Mouse (Mus musculus): ENCODE results near the gene Fmnl2. TPM values are rescaled to one million over a fixed set of nuclear protein-coding genes. Genes with fewer than 3 reads are reported as not detected.
A peak's percentile ranks its signal among the peaks of the same experiment; 100 is the strongest.

Fmnl2 gene
- polyA plus RNA-seq, 1 experiment from 2014 or later: 3.0 TPM

- Histone ChIP-seq H3K27ac (replicated peaks) (0 out of 2 replicates have a peak overlapping the region, but pooled peaks have one; percentile 63), H3K4me1 (replicated peaks; ENCODE audit: control insufficient read depth, insufficient read depth) (peaks cover 2% of the 10 kb centered on the region; the same call in 1 of the 2 replicates), H3K27me3 (ENCODE audit: control insufficient read depth, insufficient read depth, low read length) (no peaks in the 10 kb centered on the region), H3K4me2 (replicated peaks; ENCODE audit: low read depth) (no peak overlapping the region), H3K4me3 (ENCODE audit: low read depth, low read length) (no peak overlapping the region), H3K9ac (ENCODE audit: low read length) (no peak overlapping the region), H3K9me3 (ENCODE audit: control insufficient read depth, low read length) (no peaks in the 10 kb centered on the region), H3K36me3 (ENCODE audit: control insufficient read depth, insufficient read depth, low read length) (no peaks in the 10 kb centered on the region)
- TF ChIP-seq CTCF (IDR thresholded peaks at IDR 0.05; ENCODE audit: low read depth) (no peak), EP300 (optimal IDR thresholded peaks at IDR 0.05) (no peak)
- WGBS: 63% methylated on average over 9 of the region's 9 CpGs
- peak; percentile 31 for DNase-seq (ENCODE audit: low spot score)
- ATAC-seq (ENCODE audit: low FRiP score, low TSS enrichment): peak; percentile 63; the same call in 1 of the 2 replicates
Observed at GRCm38 (mm10) chr2:52867781-52868180, 10.1 kb downstream of the Fmnl2 start.

- DNase-seq (ENCODE audit: low spot score): peak; percentile 57
- no peak for TF ChIP-seq EP300 (optimal IDR thresholded peaks at IDR 0.05)
- no peak for TF ChIP-seq CTCF (IDR thresholded peaks at IDR 0.05; ENCODE audit: low read depth)
- Histone ChIP-seq H3K9me3 (ENCODE audit: control insufficient read depth, low read length) (no peaks in the 10 kb centered on the region), H3K36me3 (ENCODE audit: control insufficient read depth, insufficient read depth, low read length) (no peaks in the 10 kb centered on the region), H3K27me3 (ENCODE audit: control insufficient read depth, insufficient read depth, low read length) (no peaks in the 10 kb centered on the region), H3K9ac (ENCODE audit: low read length) (no peak overlapping the region), H3K4me1 (replicated peaks; ENCODE audit: control insufficient read depth, insufficient read depth) (peaks cover 2% of the 10 kb centered on the region; the same call in 1 of the 2 replicates), H3K4me2 (replicated peaks; ENCODE audit: low read depth) (peak overlapping the region; percentile 25; the same call in 1 of the 2 replicates), H3K4me3 (ENCODE audit: low read depth, low read length) (no peak overlapping the region), H3K27ac (replicated peaks) (0 out of 2 replicates have a peak overlapping the region, but pooled peaks have one; percentile 63)
- 42% methylated on average over 5 of the region's 5 CpGs for WGBS
- peak; percentile 85 for ATAC-seq (ENCODE audit: low FRiP score, low TSS enrichment)
Observed at GRCm38 (mm10) chr2:52868181-52868580, 10.5 kb downstream of the Fmnl2 start.

GRCm38 (mm10) chr2:52872636-52873035, 15.0 kb downstream of the Fmnl2 start:
- Histone ChIP-seq H3K4me1 (replicated peaks; ENCODE audit: control insufficient read depth, insufficient read depth) (peaks cover 2% of the 10 kb centered on the region; the same call in 1 of the 2 replicates), H3K4me3 (ENCODE audit: low read depth, low read length) (no peak overlapping the region), H3K27ac (replicated peaks) (no peak overlapping the region; the same call in 1 of the 2 replicates), H3K9me3 (ENCODE audit: control insufficient read depth, low read length) (no peaks in the 10 kb centered on the region), H3K36me3 (ENCODE audit: control insufficient read depth, insufficient read depth, low read length) (no peaks in the 10 kb centered on the region), H3K4me2 (replicated peaks; ENCODE audit: low read depth) (0 out of 2 replicates have a peak overlapping the region, but pooled peaks have one; percentile 8), H3K27me3 (ENCODE audit: control insufficient read depth, insufficient read depth, low read length) (no peaks in the 10 kb centered on the region), H3K9ac (ENCODE audit: low read length) (no peak overlapping the region)
- peak; percentile 21 for DNase-seq (ENCODE audit: low spot score)
- WGBS: 28% methylated on average over 5 of the region's 5 CpGs
- peak; percentile 35; the same call in 1 of the 2 replicates for ATAC-seq (ENCODE audit: low FRiP score, low TSS enrichment)
- TF ChIP-seq EP300 (optimal IDR thresholded peaks at IDR 0.05) (no peak), CTCF (IDR thresholded peaks at IDR 0.05; ENCODE audit: low read depth) (no peak)

GRCm38 (mm10) chr2:52873276-52874063, 15.8 kb downstream of the Fmnl2 start:
- 31% methylated on average over 18 of the region's 18 CpGs for WGBS
- Histone ChIP-seq H3K9me3 (ENCODE audit: control insufficient read depth, low read length) (no peaks in the 10 kb centered on the region), H3K4me3 (ENCODE audit: low read depth, low read length) (no peak overlapping the region), H3K27me3 (ENCODE audit: control insufficient read depth, insufficient read depth, low read length) (no peaks in the 10 kb centered on the region), H3K4me2 (replicated peaks; ENCODE audit: low read depth) (0 out of 2 replicates have a peak overlapping the region, but pooled peaks have one; percentile 20), H3K9ac (ENCODE audit: low read length) (no peak overlapping the region), H3K4me1 (replicated peaks; ENCODE audit: control insufficient read depth, insufficient read depth) (peaks cover 2% of the 10 kb centered on the region; the same call in 1 of the 2 replicates), H3K27ac (replicated peaks) (0 out of 2 replicates have a peak overlapping the region, but pooled peaks have one; percentile 13), H3K36me3 (ENCODE audit: control insufficient read depth, insufficient read depth, low read length) (no peaks in the 10 kb centered on the region)
- TF ChIP-seq EP300 (optimal IDR thresholded peaks at IDR 0.05): no peak
- no peak for TF ChIP-seq CTCF (IDR thresholded peaks at IDR 0.05; ENCODE audit: low read depth)
- ATAC-seq (ENCODE audit: low FRiP score, low TSS enrichment): peak; percentile 48; the same call in 1 of the 2 replicates
- no peak for DNase-seq (ENCODE audit: low spot score)

GRCm38 (mm10) chr2:52874721-52875120, 17.1 kb downstream of the Fmnl2 start:
- H3K4me2 ChIP-seq (replicated peaks; ENCODE audit: low read depth): no peak overlapping the region
- no peak overlapping the region for H3K4me3 ChIP-seq (ENCODE audit: low read depth, low read length)
- H3K36me3 ChIP-seq (ENCODE audit: control insufficient read depth, insufficient read depth, low read length): no peaks in the 10 kb centered on the region
- ATAC-seq (ENCODE audit: low FRiP score, low TSS enrichment): no peak
- no peaks in the 10 kb centered on the region for H3K9me3 ChIP-seq (ENCODE audit: control insufficient read depth, low read length)
- DNase-seq (ENCODE audit: low spot score): no peak
- no peak overlapping the region for H3K27ac ChIP-seq (replicated peaks)
- H3K4me1 ChIP-seq (replicated peaks; ENCODE audit: control insufficient read depth, insufficient read depth): peaks cover 2% of the 10 kb centered on the region; the same call in 1 of the 2 replicates
- TF ChIP-seq CTCF (IDR thresholded peaks at IDR 0.05; ENCODE audit: low read depth) (no peak), EP300 (optimal IDR thresholded peaks at IDR 0.05) (no peak)
- H3K27me3 ChIP-seq (ENCODE audit: control insufficient read depth, insufficient read depth, low read length): no peaks in the 10 kb centered on the region
- no peak overlapping the region for H3K9ac ChIP-seq (ENCODE audit: low read length)

- no peak for ATAC-seq (ENCODE audit: low FRiP score, low TSS enrichment)
- H3K4me1 ChIP-seq (replicated peaks; ENCODE audit: control insufficient read depth, insufficient read depth): peaks cover 2% of the 10 kb centered on the region; the same call in 1 of the 2 replicates
- H3K36me3 ChIP-seq (ENCODE audit: control insufficient read depth, insufficient read depth, low read length): no peaks in the 10 kb centered on the region
- WGBS: 68% methylated on average over 9 of the region's 9 CpGs
- H3K27ac ChIP-seq (replicated peaks): no peak overlapping the region
- no peak for TF ChIP-seq EP300 (optimal IDR thresholded peaks at IDR 0.05)
- peak; percentile 16; the same call in 1 of the 2 replicates for TF ChIP-seq CTCF (IDR thresholded peaks at IDR 0.05; ENCODE audit: low read depth)
- H3K4me3 ChIP-seq (ENCODE audit: low read depth, low read length): no peak overlapping the region
- H3K9ac ChIP-seq (ENCODE audit: low read length): no peak overlapping the region
- H3K27me3 ChIP-seq (ENCODE audit: control insufficient read depth, insufficient read depth, low read length): no peaks in the 10 kb centered on the region
- no peak for DNase-seq (ENCODE audit: low spot score)
- no peaks in the 10 kb centered on the region for H3K9me3 ChIP-seq (ENCODE audit: control insufficient read depth, low read length)
- H3K4me2 ChIP-seq (replicated peaks; ENCODE audit: low read depth): no peak overlapping the region
Observed at GRCm38 (mm10) chr2:52875801-52876200, 18.1 kb downstream of the Fmnl2 start.
